Mouse (Mus musculus): ENCODE data around the gene Samd9l.
"Not testable (repeated sequence)": the region's sequence is repeated elsewhere in the genome, so short reads cannot be mapped to it uniquely, and the experiment has no call there.

- TF ChIP-seq CTCF (IDR thresholded peaks at IDR 0.05; ENCODE audit: insufficient read depth, low read length); POLR2A (IDR thresholded peaks at IDR 0.05; ENCODE audit: borderline replicate concordance, extremely low read depth, low read depth, low read length): not testable (repeated sequence)
Measured at GRCm38 (mm10) chr6:3384115-3384791, 15.1 kb downstream of the Samd9l start.

Measured in lung, adult 2 months (tissue).